Mouse (Mus musculus): ENCODE measurements around the gene Rnf5. TPM values are rescaled to one million over a fixed set of nuclear protein-coding genes. Genes with fewer than 3 reads are reported as not detected.
A peak's percentile ranks its signal among the peaks of the same experiment; 100 is the strongest.

The Rnf5 gene
- polyA plus RNA-seq (2015; fragmentation: Nextera tagmentation; extraction: Ambion mirVana) = 292 and 328 TPM in 2 replicates

GRCm38 (mm10) chr17:34603375-34604060 lies at the start of gene Rnf5:
Rnf5 (minus strand) TSS chr17:34603690.
- H3K27me3 ChIP-seq (replicated peaks; ENCODE audit: control insufficient read depth, insufficient read depth, low read length) = no peaks in the 10 kb centered on the region
- peak within 1 kb of the TSS; percentile 75 for H3K27ac ChIP-seq (ENCODE audit: low read length)
- H3K4me3 ChIP-seq (replicated peaks; ENCODE audit: low read length) = peak within 1 kb of the TSS; percentile 94
- peak within 1 kb of the TSS; percentile 93 for H3K4me2 ChIP-seq (ENCODE audit: low read length)
- peak within 1 kb of the TSS; percentile 77 for H3K9ac ChIP-seq (replicated peaks; ENCODE audit: low read depth, low read length)
- 0% methylated on average over 30 of the region's 30 CpGs for WGBS
- peaks cover 38% of the 10 kb centered on the region for H3K4me1 ChIP-seq (replicated peaks; ENCODE audit: control insufficient read depth, insufficient read depth, low read length)
- H3K9me3 ChIP-seq (ENCODE audit: control insufficient read depth, low read length) = no peaks in the 10 kb centered on the region
- ATAC-seq = peak; percentile 95
- peaks cover 8% of the 10 kb centered on the region for H3K36me3 ChIP-seq (ENCODE audit: control insufficient read depth, insufficient read depth)

GRCm38 (mm10) chr17:34652985-34653384 lies 49.5 kb upstream of the Rnf5 start:
- Histone ChIP-seq H3K36me3 (ENCODE audit: control insufficient read depth, insufficient read depth) (peaks cover 20% of the 10 kb centered on the region), H3K27ac (ENCODE audit: low read length) (no peak overlapping the region), H3K27me3 (replicated peaks; ENCODE audit: control insufficient read depth, insufficient read depth, low read length) (no peaks in the 10 kb centered on the region), H3K4me2 (ENCODE audit: low read length) (no peak overlapping the region), H3K4me1 (replicated peaks; ENCODE audit: control insufficient read depth, insufficient read depth, low read length) (peaks cover 6% of the 10 kb centered on the region), H3K4me3 (replicated peaks; ENCODE audit: low read length) (no peak overlapping the region), H3K9me3 (ENCODE audit: control insufficient read depth, low read length) (no peaks in the 10 kb centered on the region), H3K9ac (replicated peaks; ENCODE audit: low read depth, low read length) (no peak overlapping the region)
- 95% methylated on average over 8 of the region's 8 CpGs for WGBS
- ATAC-seq = no peak

GRCm38 (mm10) chr17:34652546-34652945 lies 49.1 kb upstream of the Rnf5 start:
- no peaks in the 10 kb centered on the region for H3K27me3 ChIP-seq (replicated peaks; ENCODE audit: control insufficient read depth, insufficient read depth, low read length)
- H3K4me1 ChIP-seq (replicated peaks; ENCODE audit: control insufficient read depth, insufficient read depth, low read length) = peaks cover 10% of the 10 kb centered on the region
- 91% methylated on average over 10 of the region's 10 CpGs for WGBS
- H3K4me2 ChIP-seq (ENCODE audit: low read length) = no peak overlapping the region
- no peak overlapping the region for H3K9ac ChIP-seq (replicated peaks; ENCODE audit: low read depth, low read length)
- no peak overlapping the region for H3K4me3 ChIP-seq (replicated peaks; ENCODE audit: low read length)
- ATAC-seq = no peak
- no peak overlapping the region for H3K27ac ChIP-seq (ENCODE audit: low read length)
- no peaks in the 10 kb centered on the region for H3K9me3 ChIP-seq (ENCODE audit: control insufficient read depth, low read length)
- peaks cover 20% of the 10 kb centered on the region for H3K36me3 ChIP-seq (ENCODE audit: control insufficient read depth, insufficient read depth)

GRCm38 (mm10) chr17:34651507-34652221 lies 48.2 kb upstream of the Rnf5 start:
- no peak for ATAC-seq
- 41% methylated on average over 19 of the region's 19 CpGs for WGBS
- Histone ChIP-seq H3K9ac (replicated peaks; ENCODE audit: low read depth, low read length) (no peak overlapping the region), H3K9me3 (ENCODE audit: control insufficient read depth, low read length) (no peaks in the 10 kb centered on the region), H3K36me3 (ENCODE audit: control insufficient read depth, insufficient read depth) (peaks cover 20% of the 10 kb centered on the region), H3K4me1 (replicated peaks; ENCODE audit: control insufficient read depth, insufficient read depth, low read length) (peaks cover 11% of the 10 kb centered on the region), H3K4me2 (ENCODE audit: low read length) (no peak overlapping the region), H3K27me3 (replicated peaks; ENCODE audit: control insufficient read depth, insufficient read depth, low read length) (no peaks in the 10 kb centered on the region), H3K4me3 (replicated peaks; ENCODE audit: low read length) (no peak overlapping the region), H3K27ac (ENCODE audit: low read length) (no peak overlapping the region)

- Histone ChIP-seq H3K4me3 (replicated peaks; ENCODE audit: low read length) (no peak overlapping the region), H3K27me3 (replicated peaks; ENCODE audit: control insufficient read depth, insufficient read depth, low read length) (no peaks in the 10 kb centered on the region), H3K4me1 (replicated peaks; ENCODE audit: control insufficient read depth, insufficient read depth, low read length) (peaks cover 18% of the 10 kb centered on the region), H3K9me3 (ENCODE audit: control insufficient read depth, low read length) (no peaks in the 10 kb centered on the region), H3K4me2 (ENCODE audit: low read length) (no peak overlapping the region), H3K36me3 (ENCODE audit: control insufficient read depth, insufficient read depth) (peaks cover 20% of the 10 kb centered on the region), H3K27ac (ENCODE audit: low read length) (no peak overlapping the region), H3K9ac (replicated peaks; ENCODE audit: low read depth, low read length) (no peak overlapping the region)
- ATAC-seq = no peak
- WGBS = 92% methylated on average over 14 of the region's 14 CpGs
Observed at GRCm38 (mm10) chr17:34650781-34651180, 47.3 kb upstream of the Rnf5 start.

GRCm38 (mm10) chr17:34649106-34649864 lies 45.8 kb upstream of the Rnf5 start:
- ATAC-seq = no peak
- 89% methylated on average over 18 of the region's 18 CpGs for WGBS
- peaks cover 26% of the 10 kb centered on the region for H3K4me1 ChIP-seq (replicated peaks; ENCODE audit: control insufficient read depth, insufficient read depth, low read length)
- no peak overlapping the region for H3K9ac ChIP-seq (replicated peaks; ENCODE audit: low read depth, low read length)
- no peak overlapping the region for H3K4me3 ChIP-seq (replicated peaks; ENCODE audit: low read length)
- H3K27ac ChIP-seq (ENCODE audit: low read length) = no peak overlapping the region
- no peaks in the 10 kb centered on the region for H3K27me3 ChIP-seq (replicated peaks; ENCODE audit: control insufficient read depth, insufficient read depth, low read length)
- H3K4me2 ChIP-seq (ENCODE audit: low read length) = no peak overlapping the region
- peaks cover 18% of the 10 kb centered on the region for H3K36me3 ChIP-seq (ENCODE audit: control insufficient read depth, insufficient read depth)
- no peaks in the 10 kb centered on the region for H3K9me3 ChIP-seq (ENCODE audit: control insufficient read depth, low read length)

- Histone ChIP-seq H3K27ac (ENCODE audit: low read length) (no peak overlapping the region), H3K9ac (replicated peaks; ENCODE audit: low read depth, low read length) (no peak overlapping the region), H3K27me3 (replicated peaks; ENCODE audit: control insufficient read depth, insufficient read depth, low read length) (no peaks in the 10 kb centered on the region), H3K9me3 (ENCODE audit: control insufficient read depth, low read length) (no peaks in the 10 kb centered on the region), H3K4me2 (ENCODE audit: low read length) (peak overlapping the region; percentile 70), H3K36me3 (ENCODE audit: control insufficient read depth, insufficient read depth) (peaks cover 13% of the 10 kb centered on the region), H3K4me3 (replicated peaks; ENCODE audit: low read length) (no peak overlapping the region), H3K4me1 (replicated peaks; ENCODE audit: control insufficient read depth, insufficient read depth, low read length) (peaks cover 26% of the 10 kb centered on the region)
- ATAC-seq = no peak
- 83% methylated on average over 16 of the region's 16 CpGs for WGBS
Observed at GRCm38 (mm10) chr17:34648141-34648890, 44.8 kb upstream of the Rnf5 start.

- Histone ChIP-seq H3K27ac (ENCODE audit: low read length) (peak within 1 kb of the TSS; percentile 77), H3K9ac (replicated peaks; ENCODE audit: low read depth, low read length) (peak within 1 kb of the TSS; percentile 91), H3K27me3 (replicated peaks; ENCODE audit: control insufficient read depth, insufficient read depth, low read length) (no peaks in the 10 kb centered on the region), H3K4me2 (ENCODE audit: low read length) (peak within 1 kb of the TSS; percentile 70), H3K4me3 (replicated peaks; ENCODE audit: low read length) (peak within 1 kb of the TSS; percentile 90), H3K4me1 (replicated peaks; ENCODE audit: control insufficient read depth, insufficient read depth, low read length) (peaks cover 26% of the 10 kb centered on the region), H3K9me3 (ENCODE audit: control insufficient read depth, low read length) (no peaks in the 10 kb centered on the region), H3K36me3 (ENCODE audit: control insufficient read depth, insufficient read depth) (peaks cover 9% of the 10 kb centered on the region)
- under 1% methylated on average over 66 of the region's 66 CpGs for WGBS
- ATAC-seq = peak; percentile 97
Observed at GRCm38 (mm10) chr17:34646906-34647787, 43.7 kb upstream of the Rnf5 start, which contains the start of gene Atf6b. Atf6b (plus strand) TSS chr17:34647146.

All from forebrain, embryonic 16.5 days (tissue).